Mouse (Mus musculus): ENCODE measurements around the gene Pgam5. TPM values are rescaled to one million over a fixed set of nuclear protein-coding genes. Genes with fewer than 3 reads are reported as not detected.
A peak's percentile ranks its signal among the peaks of the same experiment; 100 is the strongest.

Gene Pgam5
- 87.1 and 91.5 TPM in 2 replicates for polyA plus RNA-seq (2015; fragmentation: Nextera tagmentation; extraction: Ambion mirVana)

DNA sequence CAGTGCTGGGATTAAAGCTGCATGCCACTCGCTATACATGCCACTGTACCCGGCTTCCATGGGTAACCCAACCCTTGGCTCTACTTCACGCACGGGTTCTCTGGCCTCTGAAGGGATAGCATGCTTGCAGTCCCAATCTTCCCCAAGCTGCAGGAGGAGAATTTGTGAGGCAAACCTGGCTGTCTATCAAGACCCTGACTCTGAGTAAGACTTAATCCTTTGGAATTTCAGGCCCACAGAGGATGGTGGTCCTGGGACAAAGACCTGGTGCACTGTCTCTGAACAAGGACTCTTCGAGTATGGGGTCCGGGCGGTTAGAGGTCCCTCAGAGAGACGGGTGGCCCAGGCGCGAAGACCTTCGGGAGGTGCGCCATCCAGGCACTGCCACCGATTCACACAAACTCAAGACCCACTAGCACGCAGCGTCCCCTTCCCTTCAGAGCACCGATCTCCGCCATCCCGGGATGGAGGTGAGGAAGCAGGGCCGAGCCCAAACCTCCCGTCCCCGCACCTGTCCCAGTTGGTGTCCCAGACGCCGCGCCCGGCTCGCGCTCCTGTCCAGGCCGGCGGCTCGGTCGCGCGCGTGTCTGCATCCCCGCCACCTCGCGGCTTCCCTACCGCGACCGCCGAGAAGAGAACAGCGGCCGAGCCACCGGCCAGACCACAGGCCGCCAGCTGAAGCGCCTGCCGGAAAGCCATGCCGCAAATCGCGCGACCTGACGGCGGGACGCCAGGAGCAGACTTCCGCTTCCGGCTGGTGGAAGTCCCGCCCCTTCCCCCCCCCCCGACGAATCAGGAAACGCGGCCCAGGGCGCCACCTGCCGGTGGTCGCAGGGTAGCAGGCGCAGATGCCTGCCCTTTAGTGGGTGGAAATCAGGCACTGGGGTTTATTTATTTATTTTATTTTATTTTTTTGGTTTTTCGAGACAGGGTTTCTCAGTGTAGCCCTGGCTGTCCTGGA, at the start of gene Pgam5:
Pgam5 (minus strand) TSS at position 773 of the 961 bp plus-strand sequence.
- no peaks in the 10 kb centered on the region for H3K27me3 ChIP-seq
- H3K27ac ChIP-seq = peak within 1 kb of the TSS; percentile 68
- peak within 1 kb of the TSS; percentile 87 for H3K9ac ChIP-seq (replicated peaks)
- H3K4me2 ChIP-seq (replicated peaks) = peak within 1 kb of the TSS; percentile 98
- under 1% methylated on average over 66 of the region's 66 CpGs for WGBS
- H3K4me3 ChIP-seq (replicated peaks) = peak within 1 kb of the TSS; percentile 71
- H3K9me3 ChIP-seq = no peaks in the 10 kb centered on the region
- peak; percentile 94 for ATAC-seq
- H3K4me1 ChIP-seq (replicated peaks) = peaks cover 12% of the 10 kb centered on the region
- H3K36me3 ChIP-seq = peaks cover 26% of the 10 kb centered on the region

DNA sequence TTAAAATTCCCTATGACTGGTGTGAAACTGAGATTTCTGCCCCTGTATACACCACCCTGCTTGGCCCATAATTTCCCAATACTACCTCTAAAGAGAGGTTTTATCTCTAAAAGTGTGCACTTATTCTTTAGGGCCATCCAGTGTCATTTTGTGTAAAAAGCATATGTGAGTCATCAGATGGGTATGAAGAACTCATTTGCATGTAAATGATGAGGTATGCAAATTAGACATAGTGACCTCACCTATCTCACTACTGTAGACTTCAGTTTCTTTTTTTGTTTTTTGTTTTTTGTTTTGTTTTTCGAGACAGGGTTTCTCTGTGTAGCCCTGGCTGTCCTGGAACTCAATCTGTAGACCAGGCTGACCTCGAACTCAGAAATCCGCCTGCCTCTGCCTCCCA, 43.4 kb upstream of the Pgam5 start:
- Histone ChIP-seq H3K9me3 (no peaks in the 10 kb centered on the region), H3K4me3 (replicated peaks) (no peak overlapping the region), H3K36me3 (peaks cover 32% of the 10 kb centered on the region), H3K9ac (replicated peaks) (no peak overlapping the region), H3K27me3 (no peaks in the 10 kb centered on the region), H3K27ac (no peak overlapping the region), H3K4me2 (replicated peaks) (no peak overlapping the region), H3K4me1 (replicated peaks) (no peaks in the 10 kb centered on the region)
- ATAC-seq = no peak
- WGBS = 95% methylated on average over 3 of the region's 3 CpGs

DNA sequence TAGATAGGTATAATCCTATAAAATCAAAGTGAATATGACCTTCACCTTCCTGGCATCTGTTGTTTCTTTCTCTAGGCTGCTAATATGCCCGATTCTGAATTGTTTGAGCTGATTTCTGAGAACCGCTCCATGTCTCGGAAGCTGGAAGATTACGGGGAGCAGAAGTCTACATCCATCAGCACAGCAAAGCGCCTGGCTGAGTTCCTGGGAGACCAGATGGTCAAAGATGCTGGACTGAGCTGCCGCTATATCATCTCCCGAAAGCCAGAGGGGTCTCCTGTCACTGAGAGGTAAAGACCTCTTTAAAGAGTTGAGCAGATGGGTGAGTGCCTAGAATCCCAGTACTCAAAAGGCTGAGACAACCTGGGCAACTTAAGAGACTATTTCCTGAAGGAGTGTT, 39.1 kb upstream of the Pgam5 start:
- H3K4me1 ChIP-seq (replicated peaks) = no peaks in the 10 kb centered on the region
- H3K9me3 ChIP-seq = no peaks in the 10 kb centered on the region
- WGBS = 98% methylated on average over 7 of the region's 7 CpGs
- no peak overlapping the region for H3K9ac ChIP-seq (replicated peaks)
- no peaks in the 10 kb centered on the region for H3K27me3 ChIP-seq
- H3K27ac ChIP-seq = no peak overlapping the region
- ATAC-seq = no peak
- H3K36me3 ChIP-seq = peaks cover 46% of the 10 kb centered on the region
- H3K4me3 ChIP-seq (replicated peaks) = no peak overlapping the region
- no peak overlapping the region for H3K4me2 ChIP-seq (replicated peaks)

- Histone ChIP-seq H3K9ac (replicated peaks) (no peak overlapping the region), H3K4me3 (replicated peaks) (no peak overlapping the region), H3K9me3 (no peaks in the 10 kb centered on the region), H3K4me2 (replicated peaks) (no peak overlapping the region), H3K36me3 (peaks cover 70% of the 10 kb centered on the region), H3K27me3 (no peaks in the 10 kb centered on the region), H3K27ac (no peak overlapping the region), H3K4me1 (replicated peaks) (no peaks in the 10 kb centered on the region)
- no peak for ATAC-seq
- 96% methylated on average over 2 of the region's 2 CpGs for WGBS
Observed at GRCm38 (mm10) chr5:110300591-110300990, 30.9 kb upstream of the Pgam5 start.

GRCm38 (mm10) chr5:110296637-110297036, 26.9 kb upstream of the Pgam5 start:
- Histone ChIP-seq H3K9ac (replicated peaks) (no peak overlapping the region), H3K36me3 (peaks cover 61% of the 10 kb centered on the region)
- no peak for ATAC-seq

DNA sequence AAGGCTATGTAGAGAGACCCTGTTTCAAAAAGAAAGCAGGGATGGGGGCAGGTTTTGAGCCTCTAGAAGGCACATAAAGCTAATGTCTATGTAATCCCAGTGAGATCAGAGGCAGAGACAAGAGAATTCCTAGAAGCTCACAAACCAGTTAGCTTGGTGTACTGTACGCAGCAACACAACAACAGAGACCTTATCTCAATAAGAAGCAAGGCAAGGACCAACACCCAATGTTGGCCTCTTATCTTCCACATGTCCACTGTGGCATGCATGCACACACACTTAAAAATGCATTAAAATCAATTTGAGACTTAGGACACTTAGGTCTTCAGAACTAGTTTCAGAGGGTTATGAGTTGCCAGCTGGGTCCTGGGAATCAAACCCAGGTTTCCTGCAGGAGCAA, 21.9 kb upstream of the Pgam5 start:
- peaks cover 8% of the 10 kb centered on the region for H3K4me1 ChIP-seq (replicated peaks)
- no peaks in the 10 kb centered on the region for H3K27me3 ChIP-seq
- WGBS = 92% methylated on average over 1 of the region's 1 CpGs
- no peak overlapping the region for H3K9ac ChIP-seq (replicated peaks)
- H3K4me3 ChIP-seq (replicated peaks) = no peak overlapping the region
- no peak overlapping the region for H3K27ac ChIP-seq
- no peak overlapping the region for H3K4me2 ChIP-seq (replicated peaks)
- peaks cover 38% of the 10 kb centered on the region for H3K36me3 ChIP-seq
- no peaks in the 10 kb centered on the region for H3K9me3 ChIP-seq
- ATAC-seq = no peak

More at GRCm38 (mm10) chr5:110296637-110297036, 26.9 kb upstream of the Pgam5 start:
- no peak overlapping the region for H3K4me2 ChIP-seq (replicated peaks)
- H3K4me1 ChIP-seq (replicated peaks) = no peaks in the 10 kb centered on the region
- H3K9me3 ChIP-seq = no peaks in the 10 kb centered on the region
- H3K27ac ChIP-seq = no peak overlapping the region
- 96% methylated on average over 1 of the region's 1 CpGs for WGBS
- no peak overlapping the region for H3K4me3 ChIP-seq (replicated peaks)
- H3K27me3 ChIP-seq = no peaks in the 10 kb centered on the region

DNA sequence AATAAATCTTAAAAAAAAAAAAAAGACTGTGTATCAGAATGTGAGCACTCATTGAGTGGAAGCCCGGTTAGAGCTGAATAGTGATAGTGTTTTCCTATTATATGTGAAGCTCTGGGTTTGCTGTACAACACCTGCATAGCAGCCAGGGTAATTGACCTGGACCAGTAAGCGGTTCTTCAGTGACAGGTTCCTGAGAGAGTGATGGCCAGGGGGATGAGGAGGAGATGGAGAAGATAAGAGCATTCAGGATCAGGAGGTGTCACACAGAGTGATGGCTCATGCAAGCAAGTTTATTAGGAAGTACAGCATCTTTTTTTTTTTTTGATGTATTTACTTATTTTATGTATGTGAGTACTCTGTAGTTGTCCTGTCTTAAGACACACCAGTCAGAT, 17.4 kb upstream of the Pgam5 start:
- Histone ChIP-seq H3K4me1 (replicated peaks) (peaks cover 17% of the 10 kb centered on the region), H3K27me3 (peaks cover 17% of the 10 kb centered on the region), H3K36me3 (peaks cover 13% of the 10 kb centered on the region; the same call in 1 of the 2 replicates), H3K9ac (replicated peaks) (no peak overlapping the region), H3K27ac (no peak overlapping the region), H3K4me3 (replicated peaks) (peak overlapping the region; percentile 77; the same call in 1 of the 2 replicates), H3K4me2 (replicated peaks) (peak overlapping the region; percentile 93), H3K9me3 (no peaks in the 10 kb centered on the region)
- WGBS = 73% methylated on average over 2 of the region's 2 CpGs
- no peak for ATAC-seq

DNA sequence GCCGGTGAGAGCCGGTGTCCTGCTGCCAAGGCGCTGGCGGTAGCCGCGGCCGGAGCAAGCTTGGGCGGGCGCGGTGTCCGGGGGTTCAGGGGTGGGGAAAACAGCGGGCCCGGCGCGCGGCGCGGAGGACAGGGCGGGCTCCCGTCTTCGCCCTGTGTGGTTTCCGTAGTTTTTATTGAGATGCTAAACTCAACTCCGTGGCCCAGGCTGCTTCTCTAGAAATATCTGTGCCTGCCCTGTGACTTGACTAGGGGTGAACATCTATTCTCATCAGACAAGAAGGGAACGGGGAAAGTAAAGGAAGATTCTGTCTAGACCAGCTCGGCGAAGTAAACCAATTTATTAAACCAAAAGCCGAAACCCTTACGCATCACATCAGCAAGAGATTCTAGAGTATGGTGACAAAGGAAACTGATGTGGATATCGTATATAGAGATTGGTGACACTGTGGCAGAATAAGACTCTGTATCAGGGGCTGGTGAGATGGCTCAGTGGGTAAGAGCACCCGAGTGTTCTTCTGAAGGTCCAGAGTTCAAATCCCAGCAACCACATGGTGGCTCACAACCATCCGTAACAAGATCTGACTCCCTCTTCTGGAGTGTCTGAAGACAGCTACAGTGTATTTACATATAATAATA, 16.9 kb upstream of the Pgam5 start:
- 2% methylated on average over 31 of the region's 31 CpGs for WGBS
- H3K4me3 ChIP-seq (replicated peaks) = peak overlapping the region; percentile 77
- H3K9me3 ChIP-seq = no peaks in the 10 kb centered on the region
- no peak for ATAC-seq
- no peak overlapping the region for H3K27ac ChIP-seq
- peaks cover 17% of the 10 kb centered on the region for H3K4me1 ChIP-seq (replicated peaks)
- H3K4me2 ChIP-seq (replicated peaks) = peak overlapping the region; percentile 93
- H3K36me3 ChIP-seq = peaks cover 11% of the 10 kb centered on the region; the same call in 1 of the 2 replicates
- peak overlapping the region; percentile 85 for H3K9ac ChIP-seq (replicated peaks)
- peaks cover 17% of the 10 kb centered on the region for H3K27me3 ChIP-seq

- no peaks in the 10 kb centered on the region for H3K9me3 ChIP-seq
- peak within 1 kb of the TSS; percentile 85 for H3K9ac ChIP-seq (replicated peaks)
- H3K4me3 ChIP-seq (replicated peaks) = peak within 1 kb of the TSS; percentile 77
- under 1% methylated on average over 64 of the region's 64 CpGs for WGBS
- peaks cover 17% of the 10 kb centered on the region for H3K27me3 ChIP-seq
- peak within 1 kb of the TSS; percentile 93 for H3K4me2 ChIP-seq (replicated peaks)
- peaks cover 5% of the 10 kb centered on the region; the same call in 1 of the 2 replicates for H3K36me3 ChIP-seq
- ATAC-seq = peak; percentile 98
- no peak within 1 kb of the TSS for H3K27ac ChIP-seq
- H3K4me1 ChIP-seq (replicated peaks) = peaks cover 17% of the 10 kb centered on the region
Observed at GRCm38 (mm10) chr5:110285770-110286445, 16.2 kb upstream of the Pgam5 start, which contains the start of the genes Pxmp2 and Pole. TSS of gene Pxmp2 (minus strand) at chr5:110286186. TSS of gene Pole (plus strand) at chr5:110286306.

- ATAC-seq = no peak
- 12% methylated on average over 15 of the region's 15 CpGs for WGBS
- Histone ChIP-seq H3K4me2 (replicated peaks) (peak overlapping the region; percentile 93), H3K36me3 (0 out of 2 replicates have a peak, but pooled peaks cover 1% of the 10 kb centered on the region), H3K4me3 (replicated peaks) (peak overlapping the region; percentile 77), H3K9me3 (no peaks in the 10 kb centered on the region), H3K9ac (replicated peaks) (0 out of 2 replicates have a peak overlapping the region, but pooled peaks have one; percentile 85), H3K27ac (no peak overlapping the region), H3K4me1 (replicated peaks) (peaks cover 17% of the 10 kb centered on the region), H3K27me3 (peaks cover 17% of the 10 kb centered on the region)
Observed at GRCm38 (mm10) chr5:110285156-110285555, 15.4 kb upstream of the Pgam5 start.

DNA sequence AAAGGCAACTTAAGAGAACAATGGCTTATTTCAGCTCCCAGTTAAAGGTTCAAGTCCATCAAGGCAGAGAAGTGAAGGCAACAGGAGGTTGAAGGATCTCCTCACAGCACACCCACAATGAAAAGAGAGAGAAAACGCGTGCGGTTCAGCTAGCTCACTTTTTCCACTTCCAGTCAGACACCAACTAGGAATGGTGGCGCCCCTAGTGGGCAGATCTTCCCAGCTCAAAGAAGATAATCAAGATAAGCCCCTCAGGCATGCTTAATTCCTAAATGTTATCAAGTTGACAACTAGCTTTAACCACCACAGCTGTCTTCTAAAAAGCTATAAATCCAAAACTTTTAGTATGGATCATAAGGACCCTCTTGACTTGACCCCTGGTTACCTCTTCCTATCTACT, 14.8 kb upstream of the Pgam5 start:
- ATAC-seq = no peak

More for the DNA sequence above, 14.8 kb upstream of the Pgam5 start:
- Histone ChIP-seq H3K4me2 (replicated peaks) (no peak overlapping the region), H3K4me1 (replicated peaks) (peaks cover 17% of the 10 kb centered on the region), H3K36me3 (no peaks in the 10 kb centered on the region), H3K9me3 (no peaks in the 10 kb centered on the region), H3K27ac (no peak overlapping the region), H3K9ac (replicated peaks) (no peak overlapping the region), H3K27me3 (peaks cover 17% of the 10 kb centered on the region), H3K4me3 (replicated peaks) (no peak overlapping the region)
- WGBS = 14% methylated on average over 4 of the region's 4 CpGs
